Mouse (Mus musculus) cerebellum, adult 8-10 months (tissue): ENCODE data around the gene Ghr.

Experiments used
- DNase-seq: peaks from one replicate; pipeline ENCODE4 v3.0.0; 2022

Gene Ghr

DNA sequence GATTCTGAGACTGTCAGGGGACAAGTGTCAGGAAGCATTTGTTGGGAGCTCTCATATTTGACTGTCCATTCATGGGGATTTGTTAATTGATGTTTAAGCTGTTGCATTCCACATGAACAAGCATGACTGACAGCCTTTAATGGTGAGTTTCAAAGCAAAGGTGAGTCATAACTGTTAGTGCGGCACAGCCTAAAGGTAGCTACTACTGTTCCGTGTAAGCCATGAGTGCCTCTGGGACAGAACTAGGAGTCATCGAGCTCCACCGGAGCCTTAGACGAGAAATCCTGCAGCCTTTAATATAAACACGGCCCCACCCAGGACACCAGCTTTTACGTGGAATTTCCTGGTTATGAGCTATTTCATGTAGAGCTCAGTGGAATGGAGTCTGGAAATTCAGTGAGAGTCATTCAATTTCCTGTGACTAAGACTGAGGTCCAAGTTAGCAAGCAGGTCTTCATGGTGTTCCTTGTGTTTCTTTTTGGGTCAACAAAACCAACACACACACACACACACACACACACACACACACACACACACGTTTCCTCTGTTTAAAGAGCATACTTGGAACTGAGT, 138.8 kb downstream of the Ghr start:
- no peak for DNase-seq

DNA sequence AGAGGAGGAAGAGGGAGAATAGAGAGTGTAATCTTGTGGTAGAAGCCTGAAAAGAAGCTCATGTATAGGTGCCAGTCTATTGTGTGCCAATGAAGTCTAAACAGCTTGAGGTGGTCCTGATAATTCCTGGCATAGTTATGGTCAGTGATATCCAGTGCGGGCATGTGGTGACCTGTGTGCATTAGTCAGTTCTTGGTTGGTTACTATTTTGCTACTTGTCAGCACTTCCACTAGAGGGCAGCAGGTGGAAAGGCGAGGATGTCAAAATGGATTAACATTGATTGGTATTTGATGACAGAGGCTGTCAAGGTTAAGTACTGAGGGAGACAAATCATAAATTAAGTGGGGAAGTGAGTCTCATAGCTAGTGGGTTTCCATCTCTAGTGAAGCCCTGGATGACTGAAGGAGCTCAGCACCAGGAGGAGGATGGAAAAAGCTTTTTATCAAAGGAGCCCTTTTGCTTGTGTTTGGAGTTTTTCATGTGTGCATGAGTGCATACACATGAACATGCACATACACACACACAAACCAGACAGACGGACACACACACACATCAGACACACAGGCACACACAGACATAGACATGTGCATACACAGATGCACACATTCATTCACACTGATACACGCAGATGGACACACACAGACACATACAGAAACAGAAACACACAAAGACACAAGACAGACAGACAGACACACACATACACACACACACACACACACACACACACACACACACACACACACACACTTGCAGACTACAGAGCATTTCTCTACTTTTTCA, 141.6 kb downstream of the Ghr start:
- DNase-seq, result no peak

GRCm38 (mm10) chr15:3437381-3437780, 145.9 kb downstream of the Ghr start:
- no peak for DNase-seq

DNA sequence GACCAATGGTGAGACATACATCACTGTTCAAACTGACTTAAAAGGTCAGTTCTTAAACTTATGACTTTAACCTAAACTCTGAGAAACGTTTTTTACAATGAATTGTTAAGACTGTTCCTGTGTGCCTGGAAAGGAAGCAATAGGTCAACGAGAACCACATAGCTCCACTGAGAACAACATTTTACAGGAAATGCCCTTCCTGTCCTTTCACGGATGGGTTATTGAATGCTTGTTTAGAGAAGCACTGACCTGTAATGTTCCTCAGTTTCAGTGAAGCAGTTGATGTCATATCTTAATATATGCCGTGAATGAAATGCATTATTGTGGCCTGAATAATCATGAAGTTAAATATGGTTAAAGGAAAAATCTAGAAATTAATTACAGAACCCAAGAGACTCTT, 147.7 kb downstream of the Ghr start:
- DNase-seq, result no peak

DNA sequence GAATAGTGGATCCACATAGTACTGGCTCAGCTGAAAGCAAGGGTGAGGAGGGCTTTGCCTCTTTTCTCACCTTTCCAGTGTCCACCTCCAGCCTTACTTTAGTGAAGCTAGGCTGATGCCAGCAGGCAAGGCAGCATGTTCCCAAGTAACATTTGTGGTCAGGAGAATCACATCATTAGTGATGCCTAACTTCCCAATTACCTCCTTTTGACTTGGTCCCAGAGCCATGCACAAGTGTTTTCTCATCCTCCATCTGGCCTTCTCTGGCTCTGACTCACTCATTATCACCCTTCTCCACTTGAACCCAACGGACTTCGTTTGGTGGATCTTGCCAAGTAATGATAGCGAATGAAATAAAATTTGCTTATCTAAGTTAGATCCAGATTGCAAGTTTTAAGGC, 148.8 kb downstream of the Ghr start:
- no peak for DNase-seq

DNA sequence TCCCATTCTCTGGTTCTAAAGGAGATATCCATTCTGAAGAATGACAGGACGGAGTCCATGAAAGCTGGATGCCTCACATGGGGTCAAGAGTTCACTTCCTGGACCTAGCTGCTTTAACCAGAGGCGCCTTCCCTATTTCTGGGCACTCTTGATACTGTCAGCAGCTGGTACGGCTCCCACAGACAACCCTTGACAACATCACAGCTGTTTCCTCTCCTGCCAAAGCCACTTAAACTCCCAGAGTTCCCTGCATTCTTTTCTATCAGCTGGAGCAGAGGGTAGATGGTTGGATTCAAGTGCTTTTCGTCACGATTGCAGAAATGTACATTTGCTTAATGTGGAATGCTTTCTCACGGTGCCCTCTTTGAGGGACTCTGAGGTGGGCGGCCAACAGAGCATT, 150.0 kb downstream of the Ghr start:
- DNase-seq, result no peak

DNA sequence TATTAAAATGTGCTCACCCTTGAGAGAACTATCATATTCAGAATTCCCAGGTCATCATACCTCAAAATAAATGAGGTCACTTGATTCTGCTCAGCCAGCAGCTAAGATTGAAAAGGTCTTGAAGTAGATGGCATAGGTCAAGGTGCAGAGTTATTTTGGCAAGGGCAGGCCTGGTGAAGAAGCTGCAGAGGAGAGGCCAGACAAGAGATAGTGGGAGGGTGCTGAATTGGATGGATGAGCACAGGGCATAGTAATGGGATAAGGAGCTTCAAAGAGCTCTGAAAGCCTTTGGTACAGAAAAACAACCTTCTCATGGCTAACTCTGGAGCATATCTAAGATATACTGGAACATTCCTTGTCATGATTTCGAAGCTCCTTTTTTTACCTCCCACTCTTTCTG, 150.5 kb downstream of the Ghr start:
- no peak for DNase-seq

DNA sequence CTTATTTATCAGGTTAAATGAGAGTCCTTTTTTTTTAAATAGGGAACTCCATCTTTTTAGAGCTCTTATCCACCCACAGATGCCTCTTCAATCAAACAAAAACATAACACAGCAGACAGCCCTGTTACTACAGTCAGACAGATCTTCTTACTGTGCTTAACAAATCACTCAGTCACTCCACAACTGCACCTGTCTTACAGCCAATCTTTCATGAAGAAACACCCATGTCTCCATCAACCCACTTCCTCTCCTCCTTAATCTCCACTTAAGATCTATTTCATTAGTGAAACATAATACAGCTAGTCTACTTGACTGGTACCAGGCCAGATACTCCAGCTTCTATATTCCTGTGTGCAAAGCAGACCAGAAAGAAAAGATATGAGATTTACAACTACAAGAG, 153.9 kb downstream of the Ghr start:
- no peak for DNase-seq

- no peak for DNase-seq
Observed at GRCm38 (mm10) chr15:3429001-3429400, 154.3 kb downstream of the Ghr start.

GRCm38 (mm10) chr15:3426401-3426800, 156.9 kb downstream of the Ghr start:
- DNase-seq, result no peak

DNA sequence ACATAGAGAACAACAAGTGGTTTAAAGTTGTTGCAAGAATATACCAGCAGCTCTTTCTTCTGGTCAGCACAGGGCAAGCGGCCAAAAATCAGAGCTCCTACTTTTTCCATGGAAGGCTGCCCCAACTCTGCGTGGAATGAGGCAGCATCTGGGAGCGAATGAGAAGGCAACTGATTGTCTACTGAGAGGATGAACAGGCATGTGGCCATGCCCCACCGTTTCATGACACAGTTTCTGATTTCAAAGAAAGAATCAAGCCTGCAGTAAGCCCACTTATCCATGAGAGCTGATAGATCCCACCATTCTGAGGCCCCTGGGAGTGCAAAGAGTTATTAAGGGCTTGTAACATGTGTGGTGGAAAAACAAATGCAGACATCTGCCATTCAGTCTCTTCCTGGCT, 160.1 kb downstream of the Ghr start:
- DNase-seq, result no peak

DNA sequence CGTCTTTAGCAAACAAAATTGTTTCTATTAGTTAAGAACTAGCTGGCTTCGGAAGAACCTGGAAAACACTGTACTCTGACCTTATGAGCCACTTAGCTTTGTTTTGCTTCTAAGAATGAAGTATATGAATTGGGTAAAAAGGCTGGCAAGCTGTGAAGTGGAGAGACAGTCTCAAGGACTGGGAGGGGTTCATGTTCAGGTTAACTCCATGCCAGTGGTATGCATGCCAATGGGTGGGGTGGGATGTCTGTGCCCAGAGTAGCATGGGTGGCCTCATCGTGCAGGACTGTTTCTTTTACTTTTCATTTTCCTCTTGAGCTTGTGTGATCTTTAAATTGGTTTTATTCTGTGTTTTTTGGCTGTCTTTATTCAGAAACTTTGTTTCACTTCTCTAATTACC, 165.6 kb downstream of the Ghr start:
- no peak for DNase-seq

- no peak for DNase-seq
Observed at GRCm38 (mm10) chr15:3413103-3413502, 170.2 kb downstream of the Ghr start.

DNA sequence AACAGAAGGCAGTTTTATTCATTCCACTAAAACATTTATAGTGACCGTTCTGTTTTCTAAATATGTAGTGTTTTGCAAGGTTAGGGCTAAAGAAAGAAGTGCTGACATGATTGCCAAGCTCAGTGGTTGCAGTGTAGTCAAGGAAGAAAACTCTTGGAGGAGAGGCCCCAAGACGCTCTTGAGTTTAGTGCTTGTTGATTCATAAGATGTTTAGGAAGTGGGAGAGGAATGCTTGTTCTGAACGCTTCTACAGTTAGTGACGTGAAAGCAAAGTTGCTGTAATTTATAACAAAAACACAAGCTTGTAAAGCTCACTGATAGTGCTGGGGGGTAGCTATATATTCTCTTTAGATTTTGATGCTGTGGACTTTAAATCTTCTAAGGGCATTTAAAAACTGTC, 174.8 kb downstream of the Ghr start:
- no peak for DNase-seq

GRCm38 (mm10) chr15:3399196-3399595, 184.1 kb downstream of the Ghr start:
- DNase-seq, result no peak

GRCm38 (mm10) chr15:3397369-3398100, 185.8 kb downstream of the Ghr start:
- DNase-seq, result no peak

DNA sequence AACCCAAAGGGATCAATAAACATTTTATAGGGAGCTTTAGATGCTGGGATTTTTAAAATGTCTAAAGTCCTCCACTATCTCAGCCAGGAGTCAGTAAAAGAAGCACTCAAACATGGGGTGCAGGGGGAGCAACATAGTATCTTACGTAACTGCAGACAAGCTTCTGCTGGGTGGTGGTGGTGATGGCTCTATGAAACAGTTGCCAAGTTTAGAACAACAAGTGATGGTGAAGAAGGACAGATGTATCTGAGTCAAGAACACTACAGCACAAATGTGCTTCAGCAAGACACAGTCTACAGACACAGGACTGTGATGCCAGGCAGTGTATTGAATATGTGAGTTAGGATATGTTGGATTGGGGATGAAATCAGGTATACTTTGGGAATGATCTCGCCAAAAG, 187.1 kb downstream of the Ghr start:
- no peak for DNase-seq

- DNase-seq, result no peak
Observed at GRCm38 (mm10) chr15:3395700-3396099, 187.6 kb downstream of the Ghr start.

GRCm38 (mm10) chr15:3390722-3391121, 192.6 kb downstream of the Ghr start:
- DNase-seq, result no peak

DNA sequence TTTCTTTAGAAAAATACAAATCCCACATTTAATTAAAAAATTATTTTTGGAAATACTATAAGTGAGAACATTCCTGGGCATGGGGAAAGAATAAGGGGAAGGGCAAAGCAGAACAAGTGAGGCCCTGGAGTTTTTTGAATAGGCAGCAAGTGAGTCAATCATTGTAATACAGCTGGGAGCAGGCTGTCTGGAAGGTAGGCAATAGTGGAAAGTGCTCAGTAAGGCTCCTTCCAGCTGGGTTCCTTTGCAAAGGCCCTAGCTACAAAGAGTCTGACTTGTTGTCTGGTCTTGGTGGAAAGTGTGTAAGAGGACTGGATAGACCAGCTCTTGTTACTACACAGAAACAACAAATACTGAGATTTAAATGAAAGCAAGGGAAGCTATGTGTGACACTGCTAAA, 194.3 kb downstream of the Ghr start:
- DNase-seq, result no peak

DNA sequence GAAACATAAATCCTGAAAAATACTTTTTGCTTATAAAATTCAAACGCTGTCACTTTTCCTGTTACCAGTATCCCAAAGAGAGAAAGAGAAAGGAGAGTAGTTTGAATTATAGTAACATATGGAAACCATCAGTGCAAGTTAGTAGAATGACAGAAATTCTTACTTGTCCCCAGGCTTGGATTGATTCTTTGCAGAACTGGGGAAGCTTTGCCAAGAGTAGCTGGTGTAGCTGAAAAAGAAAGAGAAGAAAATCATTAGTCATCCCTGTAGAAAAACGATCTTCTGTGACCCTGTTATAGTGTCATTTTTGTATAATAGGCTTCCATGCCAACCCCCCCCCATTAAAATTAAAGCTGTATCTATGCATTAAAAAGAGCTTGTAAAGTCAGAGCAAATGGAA, 194.8 kb downstream of the Ghr start:
- DNase-seq, result no peak

DNA sequence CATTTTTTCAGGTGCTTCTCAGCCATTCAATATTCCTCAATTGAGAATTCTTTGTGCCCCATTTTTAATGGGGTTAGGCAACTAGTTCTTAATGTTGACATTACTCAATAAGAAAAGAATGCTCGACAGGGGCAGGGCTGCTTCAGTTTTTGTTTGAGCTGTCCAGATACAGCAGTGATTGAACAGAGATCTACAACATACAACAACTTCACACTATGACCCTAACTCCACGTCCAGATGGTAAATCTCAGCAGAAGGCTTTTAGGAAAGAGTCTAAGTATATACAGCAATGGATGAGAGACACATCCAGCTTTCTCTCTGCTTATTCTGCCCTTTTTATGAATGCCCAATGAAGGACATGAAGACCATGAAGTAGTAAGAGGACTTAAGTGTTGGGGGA, 199.5 kb downstream of the Ghr start:
- DNase-seq, result no peak

DNA sequence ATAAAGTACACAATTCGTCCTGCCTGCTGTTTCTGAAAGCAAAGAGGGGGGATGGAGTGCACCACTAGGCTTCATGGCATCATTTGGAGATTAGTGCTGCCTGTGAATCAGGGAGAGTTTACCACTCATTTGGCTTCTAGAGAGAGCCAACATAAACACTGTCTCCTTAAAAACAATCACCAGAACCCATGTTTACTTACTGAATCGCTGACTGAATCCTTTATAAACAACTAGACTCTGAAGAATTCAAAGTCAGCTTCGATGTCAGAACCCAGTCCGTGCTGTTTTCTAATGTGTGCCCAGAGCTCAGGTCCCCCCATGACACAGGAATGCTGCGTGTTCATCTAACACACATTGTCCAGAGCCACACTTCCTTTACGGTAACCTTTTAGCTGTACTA, 201.9 kb downstream of the Ghr start:
- DNase-seq, result no peak

DNA sequence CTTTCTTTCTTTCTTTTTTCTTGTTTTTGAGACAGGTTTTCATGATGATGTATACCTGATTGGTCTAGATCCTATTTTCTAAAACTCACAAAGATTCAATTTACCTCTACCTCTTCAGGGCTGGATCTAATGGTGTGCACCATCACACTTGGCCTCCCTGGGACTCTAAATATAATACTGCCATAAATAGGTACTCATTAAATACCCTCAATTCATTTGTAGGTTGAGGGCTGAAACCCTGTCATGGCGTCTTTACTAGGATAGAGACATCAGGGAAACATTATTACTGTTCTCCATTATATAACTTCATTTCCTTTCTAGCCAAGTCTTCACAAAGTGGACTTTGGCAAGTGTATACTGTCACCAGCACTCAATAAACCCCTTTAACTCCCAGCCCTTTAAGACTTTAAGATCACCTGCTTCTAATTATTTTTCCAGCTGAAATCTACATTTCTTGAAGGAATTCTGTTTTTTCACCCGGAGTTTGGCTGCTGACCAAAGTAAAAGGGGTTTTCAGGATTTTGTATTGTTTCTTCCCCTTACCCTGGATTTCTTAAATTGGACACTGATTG, 214.9 kb downstream of the Ghr start:
- DNase-seq, result no peak
